Mouse (Mus musculus): ENCODE measurements around the gene Lmo7. TPM values are rescaled to one million over a fixed set of nuclear protein-coding genes. Genes with fewer than 3 reads are reported as not detected.

Lmo7 gene
- polyA plus RNA-seq, 1 experiment from 2014 or later: 1.8 TPM

GRCm38 (mm10) chr14:101750910-101751309 lies 21.2 kb downstream of the Lmo7 start:
- 91% methylated on average over 4 of the region's 4 CpGs for WGBS
- Histone ChIP-seq H3K4me1 (no peaks in the 10 kb centered on the region), H3K36me3 (no peaks in the 10 kb centered on the region), H3K27ac (replicated peaks) (no peak overlapping the region), H3K27me3 (ENCODE audit: low read depth, poor library complexity, severe bottlenecking) (no peaks in the 10 kb centered on the region), H3K9me3 (replicated peaks) (no peaks in the 10 kb centered on the region), H3K4me3 (no peak overlapping the region)
- no peak for DNase-seq (ENCODE audit: low spot score)

- Histone ChIP-seq H3K36me3 (no peaks in the 10 kb centered on the region), H3K27ac (replicated peaks) (no peak overlapping the region), H3K9me3 (replicated peaks) (no peaks in the 10 kb centered on the region), H3K4me1 (no peaks in the 10 kb centered on the region), H3K27me3 (ENCODE audit: low read depth, poor library complexity, severe bottlenecking) (no peaks in the 10 kb centered on the region), H3K4me3 (no peak overlapping the region)
- 38% methylated on average over 4 of the region's 4 CpGs for WGBS
- no peak for DNase-seq (ENCODE audit: low spot score)
Observed at GRCm38 (mm10) chr14:101755425-101755824, 25.7 kb downstream of the Lmo7 start.

GRCm38 (mm10) chr14:101762267-101762666 lies 32.5 kb downstream of the Lmo7 start:
- no peak for DNase-seq (ENCODE audit: low spot score)
- Histone ChIP-seq H3K27ac (replicated peaks) (no peak overlapping the region), H3K36me3 (no peaks in the 10 kb centered on the region), H3K9me3 (replicated peaks) (no peaks in the 10 kb centered on the region), H3K4me1 (0 out of 2 replicates have a peak, but pooled peaks cover 7% of the 10 kb centered on the region), H3K4me3 (no peak overlapping the region), H3K27me3 (ENCODE audit: low read depth, poor library complexity, severe bottlenecking) (no peaks in the 10 kb centered on the region)
- WGBS: 80% methylated on average over 1 of the region's 1 CpGs

- Histone ChIP-seq H3K36me3 (no peaks in the 10 kb centered on the region), H3K4me3 (no peak overlapping the region), H3K9me3 (replicated peaks) (no peaks in the 10 kb centered on the region), H3K27ac (replicated peaks) (no peak overlapping the region), H3K27me3 (ENCODE audit: low read depth, poor library complexity, severe bottlenecking) (no peaks in the 10 kb centered on the region), H3K4me1 (0 out of 2 replicates have a peak, but pooled peaks cover 7% of the 10 kb centered on the region)
- no peak for DNase-seq (ENCODE audit: low spot score)
- WGBS: 30% methylated on average over 3 of the region's 3 CpGs
Observed at GRCm38 (mm10) chr14:101763762-101764295, 34.1 kb downstream of the Lmo7 start.

- no peaks in the 10 kb centered on the region; the same call in 1 of the 2 replicates for H3K4me1 ChIP-seq
- 90% methylated on average over 5 of the region's 5 CpGs for WGBS
- H3K27ac ChIP-seq (replicated peaks): no peak overlapping the region
Observed at GRCm38 (mm10) chr14:101771336-101771735, 41.6 kb downstream of the Lmo7 start.

GRCm38 (mm10) chr14:101771756-101772155 lies 42.0 kb downstream of the Lmo7 start:
- Histone ChIP-seq H3K4me1 (peaks cover 2% of the 10 kb centered on the region; the same call in 1 of the 2 replicates), H3K27me3 (ENCODE audit: low read depth, poor library complexity, severe bottlenecking) (no peaks in the 10 kb centered on the region), H3K27ac (replicated peaks) (no peak overlapping the region), H3K4me3 (no peak overlapping the region), H3K9me3 (replicated peaks) (no peaks in the 10 kb centered on the region), H3K36me3 (no peaks in the 10 kb centered on the region)
- 92% methylated on average over 6 of the region's 6 CpGs for WGBS
- DNase-seq (ENCODE audit: low spot score): no peak

More at GRCm38 (mm10) chr14:101771336-101771735, 41.6 kb downstream of the Lmo7 start:
- H3K9me3 ChIP-seq (replicated peaks): no peaks in the 10 kb centered on the region
- H3K36me3 ChIP-seq: no peaks in the 10 kb centered on the region
- no peak overlapping the region for H3K4me3 ChIP-seq
- DNase-seq (ENCODE audit: low spot score): no peak
- H3K27me3 ChIP-seq (ENCODE audit: low read depth, poor library complexity, severe bottlenecking): no peaks in the 10 kb centered on the region

GRCm38 (mm10) chr14:101774631-101775030 lies 44.9 kb downstream of the Lmo7 start:
- Histone ChIP-seq H3K27ac (replicated peaks) (no peak overlapping the region), H3K9me3 (replicated peaks) (no peaks in the 10 kb centered on the region), H3K4me3 (no peak overlapping the region), H3K27me3 (ENCODE audit: low read depth, poor library complexity, severe bottlenecking) (no peaks in the 10 kb centered on the region), H3K4me1 (peaks cover 6% of the 10 kb centered on the region; the same call in 1 of the 2 replicates), H3K36me3 (no peaks in the 10 kb centered on the region)
- DNase-seq (ENCODE audit: low spot score): no peak
- 59% methylated on average over 4 of the region's 4 CpGs for WGBS

- no peak overlapping the region for H3K4me3 ChIP-seq
- no peaks in the 10 kb centered on the region for H3K36me3 ChIP-seq
- H3K9me3 ChIP-seq (replicated peaks): no peaks in the 10 kb centered on the region
- peaks cover 6% of the 10 kb centered on the region; the same call in 1 of the 2 replicates for H3K4me1 ChIP-seq
- no peak for DNase-seq (ENCODE audit: low spot score)
- H3K27ac ChIP-seq (replicated peaks): no peak overlapping the region
- H3K27me3 ChIP-seq (ENCODE audit: low read depth, poor library complexity, severe bottlenecking): no peaks in the 10 kb centered on the region
- 8% methylated on average over 4 of the region's 4 CpGs for WGBS
Observed at GRCm38 (mm10) chr14:101776296-101777128, 46.8 kb downstream of the Lmo7 start.

GRCm38 (mm10) chr14:101777129-101777493 lies 47.4 kb downstream of the Lmo7 start:
- WGBS: 28% methylated on average over 3 of the region's 3 CpGs
- peaks cover 6% of the 10 kb centered on the region; the same call in 1 of the 2 replicates for H3K4me1 ChIP-seq
- H3K27ac ChIP-seq (replicated peaks): no peak overlapping the region
- H3K27me3 ChIP-seq (ENCODE audit: low read depth, poor library complexity, severe bottlenecking): no peaks in the 10 kb centered on the region
- no peak for DNase-seq (ENCODE audit: low spot score)
- no peaks in the 10 kb centered on the region for H3K36me3 ChIP-seq
- no peaks in the 10 kb centered on the region for H3K9me3 ChIP-seq (replicated peaks)
- H3K4me3 ChIP-seq: no peak overlapping the region

GRCm38 (mm10) chr14:101778426-101778825 lies 48.7 kb downstream of the Lmo7 start:
- peaks cover 6% of the 10 kb centered on the region; the same call in 1 of the 2 replicates for H3K4me1 ChIP-seq
- H3K27me3 ChIP-seq (ENCODE audit: low read depth, poor library complexity, severe bottlenecking): no peaks in the 10 kb centered on the region
- H3K9me3 ChIP-seq (replicated peaks): no peaks in the 10 kb centered on the region
- 89% methylated on average over 3 of the region's 3 CpGs for WGBS
- no peak for DNase-seq (ENCODE audit: low spot score)
- no peak overlapping the region for H3K4me3 ChIP-seq
- no peaks in the 10 kb centered on the region for H3K36me3 ChIP-seq
- H3K27ac ChIP-seq (replicated peaks): no peak overlapping the region

GRCm38 (mm10) chr14:101780016-101780415 lies 50.3 kb downstream of the Lmo7 start:
- no peak overlapping the region for H3K4me3 ChIP-seq
- H3K4me1 ChIP-seq: peaks cover 6% of the 10 kb centered on the region; the same call in 1 of the 2 replicates
- H3K27me3 ChIP-seq (ENCODE audit: low read depth, poor library complexity, severe bottlenecking): no peaks in the 10 kb centered on the region
- WGBS: 93% methylated on average over 10 of the region's 10 CpGs
- H3K36me3 ChIP-seq: no peaks in the 10 kb centered on the region
- H3K9me3 ChIP-seq (replicated peaks): no peaks in the 10 kb centered on the region
- DNase-seq (ENCODE audit: low spot score): no peak
- no peak overlapping the region for H3K27ac ChIP-seq (replicated peaks)

GRCm38 (mm10) chr14:101781219-101781618 lies 51.5 kb downstream of the Lmo7 start:
- H3K36me3 ChIP-seq: no peaks in the 10 kb centered on the region
- H3K27me3 ChIP-seq (ENCODE audit: low read depth, poor library complexity, severe bottlenecking): no peaks in the 10 kb centered on the region
- no peaks in the 10 kb centered on the region for H3K9me3 ChIP-seq (replicated peaks)
- 74% methylated on average over 11 of the region's 11 CpGs for WGBS
- DNase-seq (ENCODE audit: low spot score): no peak
- H3K27ac ChIP-seq (replicated peaks): no peak overlapping the region
- H3K4me3 ChIP-seq: no peak overlapping the region
- H3K4me1 ChIP-seq: peaks cover 6% of the 10 kb centered on the region; the same call in 1 of the 2 replicates

GRCm38 (mm10) chr14:101781943-101782510 lies 52.3 kb downstream of the Lmo7 start:
- Histone ChIP-seq H3K4me1 (peaks cover 1% of the 10 kb centered on the region; the same call in 1 of the 2 replicates), H3K4me3 (no peak overlapping the region), H3K27ac (replicated peaks) (no peak overlapping the region), H3K27me3 (ENCODE audit: low read depth, poor library complexity, severe bottlenecking) (no peaks in the 10 kb centered on the region), H3K36me3 (no peaks in the 10 kb centered on the region), H3K9me3 (replicated peaks) (no peaks in the 10 kb centered on the region)
- no peak for DNase-seq (ENCODE audit: low spot score)
- WGBS: 46% methylated on average over 3 of the region's 3 CpGs

Data from midbrain, embryonic 10.5 days (tissue).